Mouse (Mus musculus) heart, embryonic 10.5 days (tissue): ENCODE measurements around the gene Nars2. TPM values are rescaled to one million over a fixed set of nuclear protein-coding genes. Genes with fewer than 3 reads are reported as not detected.
"Not testable (repeated sequence)": the region's sequence is repeated elsewhere in the genome, so short reads cannot be mapped to it uniquely, and the experiment has no call there.

Experiments used
- DNase-seq: peaks from one replicate; pipeline ENCODE4 v3.0.0-alpha.2; 2017; ENCODE audit warnings: low spot score
- H3K27ac ChIP-seq: fragments of 300-500 bp; sonication (generic); 2 replicates; pipeline ENCODE4 v1.5.1; 2016; ENCODE audit warnings: mild to moderate bottlenecking
- H3K27me3 ChIP-seq: fragments of 300-500 bp; sonication (generic); 2 replicates; pipeline ENCODE4 v1.6.1; 2016; ENCODE audit warnings: mild to moderate bottlenecking; ENCODE audit not compliant: poor library complexity, insufficient read depth, severe bottlenecking
- H3K36me3 ChIP-seq: fragments of 300-500 bp; sonication (generic); 2 replicates; pipeline ENCODE4 v1.6.1; 2016; ENCODE audit warnings: mild to moderate bottlenecking, moderate library complexity
- H3K4me1 ChIP-seq: fragments of 300-500 bp; sonication (generic); 2 replicates; pipeline ENCODE4 v1.6.1; 2016; ENCODE audit warnings: mild to moderate bottlenecking
- H3K4me3 ChIP-seq: fragments of 300-500 bp; sonication (generic); 2 replicates; pipeline ENCODE4 v1.5.1; 2016; ENCODE audit warnings: mild to moderate bottlenecking, moderate library complexity
- H3K9me3 ChIP-seq: fragments of 300-500 bp; sonication (generic); 2 replicates; pipeline ENCODE4 v1.6.1; 2016; ENCODE audit warnings: mild to moderate bottlenecking, moderate library complexity
- WGBS: fragments of 180-500 bp; shearing (Covaris S2); methylation state at CpG from one replicate; pipeline ENCODE4 v1.1.7; 2016; 5-methylcytosine and 5-hydroxymethylcytosine counted together
- polyA plus RNA-seq: library from polyadenylated mRNA; unstranded; fragments of >200 nt; fragmentation: Nextera tagmentation; extraction: Ambion mirVana; gene quantifications from 2 replicates; pipeline ENCODE4 v1.2.1, GENCODE M21; 2016

Gene Nars2
- polyA plus RNA-seq, 1 experiment from 2014 or later: 22.1 TPM

GRCm38 (mm10) chr7:96915452-96916105 is 35.7 kb upstream of the Nars2 start:
- H3K4me1 ChIP-seq: no peaks in the 10 kb centered on the region
- H3K27me3 ChIP-seq: peaks cover 54% of the 10 kb centered on the region
- WGBS: 1% methylated on average over 2 of the region's 2 CpGs
- H3K27ac ChIP-seq: no peak overlapping the region
- H3K9me3 ChIP-seq: no peaks in the 10 kb centered on the region
- H3K36me3 ChIP-seq: no peaks in the 10 kb centered on the region
- no peak overlapping the region for H3K4me3 ChIP-seq
- DNase-seq: peak; percentile 81

DNA sequence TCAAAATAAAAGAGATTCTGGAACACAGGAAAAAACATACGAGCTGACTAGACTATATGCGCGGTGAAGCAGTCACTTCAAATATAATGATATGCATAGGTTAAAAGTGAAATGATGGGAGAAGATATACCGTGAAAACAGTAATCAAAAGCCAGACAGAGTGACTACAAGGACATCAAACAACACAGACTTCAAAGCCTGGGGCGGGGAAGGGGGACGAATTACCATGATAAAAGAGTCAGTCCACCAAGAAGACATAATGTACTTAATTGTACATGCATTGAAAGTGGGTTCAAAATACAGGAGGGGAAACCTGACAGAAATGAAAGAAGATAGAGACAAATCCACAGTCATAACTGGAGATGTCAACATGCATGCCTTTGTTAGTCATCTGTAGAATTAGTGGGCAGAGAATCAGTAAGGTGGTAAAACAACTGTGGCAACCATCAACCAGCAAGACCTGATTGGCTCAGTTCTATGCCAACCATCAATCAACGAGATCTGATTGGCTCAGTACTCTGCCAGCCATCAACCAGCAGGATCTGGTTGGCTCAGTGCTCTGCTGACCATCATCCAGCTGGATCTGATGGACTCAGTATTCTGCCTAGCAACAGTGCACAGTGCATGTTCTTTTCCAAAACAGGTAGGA is 30.7 kb upstream of the Nars2 start:
- H3K27me3 ChIP-seq: peaks cover 23% of the 10 kb centered on the region
- no peak overlapping the region for H3K27ac ChIP-seq
- H3K4me1 ChIP-seq: no peaks in the 10 kb centered on the region
- WGBS: 81% methylated on average over 7 of the region's 7 CpGs
- no peaks in the 10 kb centered on the region for H3K9me3 ChIP-seq
- H3K4me3 ChIP-seq: no peak overlapping the region
- DNase-seq: no peak
- H3K36me3 ChIP-seq: no peaks in the 10 kb centered on the region

DNA sequence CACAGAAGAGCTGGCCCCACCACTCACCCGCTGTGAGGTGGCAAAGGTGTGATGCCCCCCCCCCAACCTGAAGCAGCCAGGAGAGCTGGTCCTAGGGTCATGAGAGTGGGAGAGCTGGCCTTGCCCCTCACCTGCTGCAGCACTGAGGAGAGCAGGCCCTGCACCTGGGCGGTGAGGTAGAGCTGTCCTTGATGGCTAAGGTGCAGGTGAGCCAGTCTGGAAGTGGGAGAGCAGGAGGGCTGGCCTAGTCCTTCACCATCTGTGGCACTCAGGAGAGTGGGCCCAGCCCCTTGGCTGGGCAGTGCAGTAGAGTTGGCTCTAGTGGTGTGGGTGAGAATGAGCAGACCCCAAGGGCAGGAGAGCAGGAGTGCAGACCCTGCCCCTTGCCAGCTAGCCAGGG is 28.4 kb upstream of the Nars2 start:
- H3K4me3 ChIP-seq: no peak overlapping the region
- no peak for DNase-seq
- no peak overlapping the region for H3K27ac ChIP-seq
- no peaks in the 10 kb centered on the region for H3K4me1 ChIP-seq
- no peaks in the 10 kb centered on the region for H3K9me3 ChIP-seq
- H3K36me3 ChIP-seq: no peaks in the 10 kb centered on the region
- WGBS: 95% methylated on average over 2 of the region's 2 CpGs
- H3K27me3 ChIP-seq: peaks cover 13% of the 10 kb centered on the region

DNA sequence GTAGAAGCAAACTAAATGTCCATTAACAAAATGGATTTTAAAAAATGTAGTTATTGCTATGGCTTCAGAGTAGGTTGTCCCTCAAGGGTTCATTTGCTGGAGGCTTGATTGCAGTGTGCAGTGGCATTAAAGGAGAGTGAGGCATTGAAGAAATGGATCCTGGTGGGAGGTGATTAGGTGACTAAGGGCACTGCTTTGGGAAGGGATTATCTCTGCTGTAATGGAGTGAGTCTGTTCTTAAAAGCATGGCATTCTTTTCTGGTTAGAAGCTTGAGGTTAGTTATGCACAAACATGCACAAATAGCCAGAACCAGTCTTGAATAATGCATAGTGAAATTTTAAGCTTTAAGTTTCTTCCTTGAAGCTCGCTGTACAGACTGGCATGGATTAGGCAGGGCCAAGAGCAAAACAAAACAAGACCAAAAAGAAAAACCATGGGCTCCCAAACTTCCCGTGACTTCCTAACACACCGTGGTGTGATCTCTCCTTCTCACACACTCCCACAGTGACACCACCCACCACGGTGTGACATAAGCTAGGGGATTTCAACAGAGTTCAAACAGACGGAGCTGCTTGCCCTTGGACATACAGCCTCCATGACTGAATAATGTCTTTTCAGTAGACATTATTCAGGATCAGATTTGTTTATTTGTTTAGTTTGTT is 7.5 kb upstream of the Nars2 start:
- H3K4me3 ChIP-seq: no peak overlapping the region
- no peaks in the 10 kb centered on the region for H3K36me3 ChIP-seq
- no peak for DNase-seq
- WGBS: 79% methylated on average over 5 of the region's 5 CpGs
- no peaks in the 10 kb centered on the region for H3K27me3 ChIP-seq
- H3K9me3 ChIP-seq: no peaks in the 10 kb centered on the region
- H3K4me1 ChIP-seq: no peaks in the 10 kb centered on the region
- H3K27ac ChIP-seq: no peak overlapping the region

- 87% methylated on average over 8 of the region's 8 CpGs for WGBS
- not testable (repeated sequence) for DNase-seq, H3K9me3 ChIP-seq, H3K4me1 ChIP-seq, H3K27ac ChIP-seq, H3K4me3 ChIP-seq, H3K36me3 ChIP-seq, H3K27me3 ChIP-seq
Measured at GRCm38 (mm10) chr7:96946501-96946900, 4.8 kb upstream of the Nars2 start.

DNA sequence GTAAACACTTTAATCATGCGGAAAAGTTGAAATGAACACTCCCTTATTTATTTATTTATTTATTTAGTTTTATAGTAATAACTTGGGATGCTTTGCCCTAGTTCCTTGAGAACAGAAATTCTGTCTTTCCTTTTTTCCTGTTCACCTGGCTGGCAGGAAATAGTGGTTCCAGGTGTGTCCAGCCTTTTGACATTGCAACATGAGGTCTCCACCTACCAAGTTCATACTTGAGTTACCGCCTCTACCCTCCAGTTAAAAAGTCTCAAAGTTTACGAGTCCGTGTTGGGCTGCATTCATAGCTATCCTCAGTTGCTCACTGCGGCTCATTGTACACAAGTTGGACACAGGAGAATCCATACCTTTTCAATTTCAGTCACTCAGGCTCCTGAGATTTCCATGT is 789 bp downstream of the Nars2 start:
- H3K36me3 ChIP-seq: peaks cover 5% of the 10 kb centered on the region
- peak overlapping the region; percentile 86 for H3K4me3 ChIP-seq
- DNase-seq: no peak
- 39% methylated on average over 5 of the region's 5 CpGs for WGBS
- peak overlapping the region; percentile 95 for H3K27ac ChIP-seq
- no peaks in the 10 kb centered on the region for H3K27me3 ChIP-seq
- H3K9me3 ChIP-seq: no peaks in the 10 kb centered on the region
- H3K4me1 ChIP-seq: peaks cover 10% of the 10 kb centered on the region

GRCm38 (mm10) chr7:96959168-96959567 is 7.9 kb downstream of the Nars2 start:
- H3K9me3 ChIP-seq: no peaks in the 10 kb centered on the region
- H3K4me3 ChIP-seq: no peak overlapping the region
- no peak overlapping the region for H3K27ac ChIP-seq
- 84% methylated on average over 5 of the region's 5 CpGs for WGBS
- DNase-seq: peak; percentile 77
- no peaks in the 10 kb centered on the region for H3K27me3 ChIP-seq
- H3K4me1 ChIP-seq: no peaks in the 10 kb centered on the region
- peaks cover 44% of the 10 kb centered on the region for H3K36me3 ChIP-seq

DNA sequence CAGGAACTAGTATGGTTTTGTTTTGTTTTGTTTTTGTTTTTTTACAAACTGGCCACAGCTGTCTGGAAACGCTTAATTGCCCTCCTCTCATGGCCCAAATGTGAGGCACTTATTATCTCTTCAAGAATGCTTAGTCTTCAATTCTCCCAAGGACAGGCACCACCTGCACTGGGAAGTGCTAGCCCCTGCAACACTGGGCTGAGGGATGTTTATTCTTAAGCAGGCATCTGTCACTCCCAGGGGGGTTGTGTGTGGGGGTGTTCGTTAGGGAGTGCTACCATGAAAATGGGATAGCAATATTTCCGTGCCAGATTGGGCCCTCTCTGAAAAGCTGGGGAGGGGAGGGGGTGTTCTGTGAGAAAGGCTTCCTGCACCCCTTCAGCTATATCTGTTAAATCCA is 15.9 kb downstream of the Nars2 start:
- no peak for DNase-seq
- H3K36me3 ChIP-seq: no peaks in the 10 kb centered on the region
- WGBS: 64% methylated on average over 3 of the region's 3 CpGs
- no peaks in the 10 kb centered on the region for H3K27me3 ChIP-seq
- H3K4me1 ChIP-seq: 0 out of 2 replicates have a peak, but pooled peaks cover under 1% of the 10 kb centered on the region
- no peaks in the 10 kb centered on the region for H3K9me3 ChIP-seq
- no peak overlapping the region for H3K4me3 ChIP-seq
- H3K27ac ChIP-seq: no peak overlapping the region

- Histone ChIP-seq H3K27me3 (no peaks in the 10 kb centered on the region), H3K4me1 (peaks cover 8% of the 10 kb centered on the region; the same call in 1 of the 2 replicates), H3K9me3 (no peaks in the 10 kb centered on the region), H3K36me3 (0 out of 2 replicates have a peak, but pooled peaks cover 5% of the 10 kb centered on the region), H3K4me3 (no peak overlapping the region), H3K27ac (no peak overlapping the region)
- DNase-seq: no peak
- 41% methylated on average over 1 of the region's 1 CpGs for WGBS
Measured at GRCm38 (mm10) chr7:96970359-96970758, 19.1 kb downstream of the Nars2 start.

DNA sequence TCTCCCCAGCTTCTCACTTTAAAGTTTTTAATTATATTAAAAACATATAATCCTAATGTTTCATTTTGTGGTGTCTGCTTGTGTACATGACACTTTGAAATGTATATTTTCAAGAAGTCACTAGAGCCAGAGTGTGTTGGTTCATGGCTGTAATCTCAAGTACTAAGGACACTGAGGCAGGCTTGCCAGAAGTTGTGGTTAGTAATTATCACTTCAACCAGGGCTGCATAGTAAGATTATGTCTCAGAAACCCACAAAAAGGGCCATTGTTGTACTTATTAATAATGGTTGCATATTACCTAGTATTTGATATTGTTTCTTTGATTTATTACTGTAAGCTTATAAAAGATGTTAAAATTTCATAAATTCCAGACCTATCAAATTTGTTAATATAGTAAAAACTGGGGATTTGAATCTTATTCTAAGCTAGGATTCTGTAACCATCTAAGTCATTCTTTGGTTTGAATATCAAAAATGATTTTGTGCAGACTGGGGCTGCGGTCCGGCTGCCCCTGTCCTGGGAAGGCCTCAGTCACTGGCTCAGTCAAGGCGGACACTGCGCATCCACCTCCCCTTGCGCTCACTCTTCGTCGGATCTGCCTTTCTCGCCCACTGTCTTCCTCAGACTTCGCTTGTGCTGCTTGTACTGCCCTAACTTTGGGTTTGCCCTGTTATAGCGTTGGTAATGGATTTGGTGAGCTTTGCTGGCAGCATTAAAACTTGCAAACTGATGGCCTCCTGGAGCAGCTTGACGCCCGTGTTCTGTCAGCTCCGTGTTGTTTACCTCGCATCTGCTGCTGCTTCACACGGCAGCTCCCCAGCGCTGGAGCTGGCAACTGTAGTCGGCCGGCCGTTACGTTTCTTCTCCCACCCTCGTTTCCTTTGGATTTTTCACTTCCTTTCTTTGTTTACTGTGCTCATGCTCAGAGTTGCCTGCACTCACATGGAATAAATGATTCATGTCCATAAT is 20.0 kb downstream of the Nars2 start:
- WGBS: 71% methylated on average over 21 of the region's 21 CpGs
- Histone ChIP-seq H3K9me3 (no peaks in the 10 kb centered on the region), H3K27me3 (no peaks in the 10 kb centered on the region), H3K4me3 (no peak overlapping the region), H3K4me1 (peaks cover 8% of the 10 kb centered on the region; the same call in 1 of the 2 replicates), H3K36me3 (0 out of 2 replicates have a peak, but pooled peaks cover 5% of the 10 kb centered on the region), H3K27ac (no peak overlapping the region; the same call in 1 of the 2 replicates)
- DNase-seq: no peak

DNA sequence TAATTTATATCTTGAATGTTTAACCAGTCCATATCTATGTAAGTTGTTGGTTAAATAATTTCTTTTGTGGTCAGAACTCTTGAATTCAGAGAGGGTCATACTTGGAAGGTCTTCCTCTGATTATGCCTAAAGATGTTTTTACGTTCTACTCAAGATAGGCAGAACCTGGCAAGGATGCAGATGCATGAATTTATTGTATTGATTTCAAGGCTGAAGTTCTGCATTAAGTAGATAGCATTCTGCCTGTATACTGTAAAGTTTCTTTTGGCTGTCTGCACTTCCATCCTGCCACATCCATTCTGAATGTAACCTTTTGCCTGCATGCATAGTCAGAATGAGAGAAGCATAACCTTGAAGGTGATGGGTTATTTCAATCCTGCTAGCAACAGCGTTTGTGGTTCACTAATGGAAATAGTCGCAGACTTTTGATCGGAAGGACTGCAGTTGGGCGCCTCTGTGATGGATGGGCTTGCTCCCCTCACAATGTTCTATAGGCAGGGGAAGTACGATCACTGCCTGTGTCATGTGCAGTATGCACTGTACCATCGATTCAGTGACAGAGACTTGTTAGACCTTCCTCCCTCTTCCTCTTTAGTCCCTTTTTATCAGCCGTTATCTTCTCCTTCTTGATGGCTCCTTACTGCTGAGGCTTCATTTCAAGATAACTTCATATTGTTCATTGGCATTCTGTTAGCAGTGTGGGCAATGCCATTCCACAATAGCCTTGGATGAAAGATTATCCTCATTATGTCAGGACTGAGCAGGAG is 21.0 kb downstream of the Nars2 start:
- peaks cover 8% of the 10 kb centered on the region; the same call in 1 of the 2 replicates for H3K4me1 ChIP-seq
- H3K4me3 ChIP-seq: no peak overlapping the region
- 65% methylated on average over 8 of the region's 8 CpGs for WGBS
- DNase-seq: no peak
- no peak overlapping the region for H3K27ac ChIP-seq
- H3K9me3 ChIP-seq: no peaks in the 10 kb centered on the region
- H3K36me3 ChIP-seq: 0 out of 2 replicates have a peak, but pooled peaks cover 5% of the 10 kb centered on the region
- H3K27me3 ChIP-seq: no peaks in the 10 kb centered on the region

- WGBS: 76% methylated on average over 5 of the region's 5 CpGs
- Histone ChIP-seq H3K4me1 (peaks cover 8% of the 10 kb centered on the region; the same call in 1 of the 2 replicates), H3K4me3 (no peak overlapping the region), H3K36me3 (0 out of 2 replicates have a peak, but pooled peaks cover 5% of the 10 kb centered on the region), H3K9me3 (no peaks in the 10 kb centered on the region), H3K27ac (0 out of 2 replicates have a peak overlapping the region, but pooled peaks have one; percentile 17), H3K27me3 (no peaks in the 10 kb centered on the region)
- DNase-seq: no peak
Measured at GRCm38 (mm10) chr7:96975914-96976313, 24.6 kb downstream of the Nars2 start.
